Mouse (Mus musculus) left cerebral cortex, adult 9 months (tissue): ENCODE results near the gene Snd1.

Experiments used
- DNase-seq, 2 experiments: peaks; one replicate each; pipeline ENCODE4 v3.0.0; 2022; ENCODE audit warnings: low spot score in 2 of 2

The Snd1 gene

GRCm38 (mm10) chr6:28753217-28753616 lies 278.3 kb downstream of the Snd1 start:
- peak in 1 of 2 experiments; percentile 41 for DNase-seq

GRCm38 (mm10) chr6:28753681-28754080 lies 278.7 kb downstream of the Snd1 start:
- DNase-seq: peak in 1 of 2 experiments; percentile 35

- DNase-seq: peak in 1 of 2 experiments; percentile 33
Measured at GRCm38 (mm10) chr6:28754127-28754898, 279.4 kb downstream of the Snd1 start.

DNA sequence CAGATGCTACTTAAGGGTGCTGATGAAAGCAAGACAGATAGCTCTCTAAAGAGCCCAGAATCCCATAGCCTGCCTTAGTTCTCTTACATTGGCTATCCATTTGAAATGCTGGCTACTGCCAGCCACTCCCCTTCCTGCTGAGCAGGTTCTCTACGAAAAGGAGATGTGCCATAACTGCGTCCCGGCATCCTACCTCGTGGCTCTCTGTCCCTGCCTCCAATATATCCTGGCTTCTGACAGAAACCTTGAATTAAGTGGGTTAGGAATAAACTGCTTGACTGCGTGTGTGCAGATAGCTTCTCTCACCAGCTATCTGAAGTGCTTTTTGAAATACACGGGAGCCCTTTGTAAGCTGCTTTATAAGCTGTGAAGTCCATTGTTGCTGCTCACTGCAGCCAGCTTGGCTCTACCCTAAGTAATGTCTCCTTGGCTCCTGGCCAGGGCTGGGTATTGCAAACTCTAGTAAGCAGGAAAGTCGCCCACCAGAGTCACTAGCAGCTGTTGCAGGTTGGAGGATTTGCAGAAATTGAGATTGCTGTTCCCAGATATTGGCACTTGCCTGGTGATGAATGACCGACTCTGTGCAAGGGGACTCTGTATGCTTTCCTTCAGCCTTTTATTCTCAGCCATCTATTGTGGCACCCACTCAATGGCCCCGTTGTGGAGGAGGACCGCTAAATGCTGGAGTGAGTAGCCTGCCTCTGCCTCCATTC lies 281.5 kb downstream of the Snd1 start:
- peak in 1 of 2 experiments; percentile 77 for DNase-seq

- DNase-seq: no peak
Measured at GRCm38 (mm10) chr6:28758293-28758692, 283.4 kb downstream of the Snd1 start.

- DNase-seq: no peak
Measured at GRCm38 (mm10) chr6:28761728-28762127, 286.8 kb downstream of the Snd1 start.

- no peak for DNase-seq
Measured at GRCm38 (mm10) chr6:28762132-28762775, 287.3 kb downstream of the Snd1 start.

DNA sequence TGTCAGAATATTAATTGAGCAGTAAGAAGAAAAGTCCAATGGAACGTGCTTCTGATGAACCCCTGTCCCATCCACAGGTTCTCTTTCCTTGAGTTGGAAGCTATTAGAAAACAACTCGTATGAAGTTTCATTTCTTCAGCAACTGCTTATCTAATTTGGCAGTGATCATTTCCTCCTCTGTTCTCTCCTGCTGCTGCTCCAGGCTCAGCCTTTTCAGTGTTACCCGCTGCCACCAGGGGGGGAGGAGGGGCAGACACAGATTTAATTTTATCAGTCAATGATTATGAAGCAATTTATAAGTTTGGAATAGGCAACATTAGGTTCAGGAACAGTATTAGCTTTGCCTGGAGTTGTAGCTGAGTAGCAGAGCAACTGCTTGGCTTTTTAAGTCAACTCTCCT lies 291.7 kb downstream of the Snd1 start:
- no peak for DNase-seq

GRCm38 (mm10) chr6:28767891-28768481 lies 293.0 kb downstream of the Snd1 start:
- peak in 1 of 2 experiments; percentile 42 for DNase-seq

GRCm38 (mm10) chr6:28771331-28771730 lies 296.4 kb downstream of the Snd1 start:
- DNase-seq: no peak

- peak; percentile 70 to 71 for DNase-seq
Measured at GRCm38 (mm10) chr6:28781696-28782095, 306.8 kb downstream of the Snd1 start.

DNA sequence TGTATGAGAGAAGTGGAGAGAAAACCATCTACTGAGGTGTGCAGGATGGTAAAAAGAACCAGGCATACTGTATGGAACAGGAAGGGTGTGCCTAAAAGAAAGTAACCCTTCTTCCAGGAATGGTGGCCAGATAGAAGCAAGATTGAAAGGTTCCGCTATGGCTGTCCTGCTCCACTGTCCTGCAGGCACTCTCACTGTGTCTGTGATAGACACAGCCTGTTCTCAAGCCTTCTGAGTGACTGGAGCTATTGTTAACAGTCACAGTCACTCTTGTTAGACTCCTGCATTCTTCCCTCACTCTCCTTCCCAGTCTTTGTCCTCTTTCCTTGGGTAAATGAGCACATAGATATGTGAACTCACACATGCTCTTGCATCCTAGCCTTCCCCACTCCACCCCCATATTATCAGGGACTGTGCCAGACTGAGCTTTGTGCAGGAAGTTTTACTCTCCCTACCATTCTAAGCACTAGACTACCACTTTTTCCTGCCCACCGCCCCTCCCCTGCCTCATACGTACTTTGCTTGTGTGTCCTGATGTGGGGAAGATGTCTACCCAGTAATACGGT lies 308.2 kb downstream of the Snd1 start:
- no peak for DNase-seq

DNA sequence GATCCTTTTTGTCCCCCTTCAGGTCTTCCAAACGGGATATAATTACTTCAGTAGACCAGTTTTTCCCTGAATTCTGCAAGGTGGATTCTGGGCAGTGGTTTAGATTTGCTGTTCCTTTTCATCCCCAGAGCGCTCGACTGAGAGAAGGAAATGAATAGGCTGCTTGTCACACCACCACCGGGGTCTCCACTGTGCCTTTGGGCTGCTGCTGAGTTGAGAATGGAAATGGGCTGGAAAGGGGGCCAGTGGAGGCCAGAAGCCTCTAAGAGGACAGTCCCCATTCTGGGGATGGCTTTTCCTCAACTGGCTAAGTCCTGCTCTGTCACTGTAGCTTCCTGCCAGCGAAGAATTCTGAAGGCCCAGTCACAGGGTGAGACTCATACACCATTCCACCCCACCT lies 309.0 kb downstream of the Snd1 start:
- DNase-seq: no peak

DNA sequence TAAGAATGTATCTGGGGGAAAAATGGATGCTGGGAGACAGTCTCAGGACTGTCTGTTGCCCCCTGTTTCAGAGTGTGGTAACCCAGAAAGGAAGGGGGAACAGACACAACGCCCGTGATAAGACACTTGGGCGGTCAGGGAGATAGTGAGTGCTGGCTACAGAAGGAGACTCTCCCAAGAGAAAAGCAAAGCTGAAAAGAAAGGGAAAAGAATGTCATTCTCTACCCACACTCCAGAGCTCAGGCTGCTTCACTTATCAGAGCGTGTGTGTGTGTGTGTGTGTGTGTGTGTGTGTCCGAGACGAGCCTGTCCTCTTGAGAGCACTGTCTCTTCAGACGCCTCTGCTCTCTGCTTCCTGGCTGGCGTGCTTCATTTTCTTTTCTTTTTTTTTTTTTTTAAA lies 310.8 kb downstream of the Snd1 start:
- no peak for DNase-seq

GRCm38 (mm10) chr6:28787133-28787532 lies 312.2 kb downstream of the Snd1 start:
- DNase-seq: no peak

- no peak for DNase-seq
Measured at GRCm38 (mm10) chr6:28789685-28790084, 314.7 kb downstream of the Snd1 start.

DNA sequence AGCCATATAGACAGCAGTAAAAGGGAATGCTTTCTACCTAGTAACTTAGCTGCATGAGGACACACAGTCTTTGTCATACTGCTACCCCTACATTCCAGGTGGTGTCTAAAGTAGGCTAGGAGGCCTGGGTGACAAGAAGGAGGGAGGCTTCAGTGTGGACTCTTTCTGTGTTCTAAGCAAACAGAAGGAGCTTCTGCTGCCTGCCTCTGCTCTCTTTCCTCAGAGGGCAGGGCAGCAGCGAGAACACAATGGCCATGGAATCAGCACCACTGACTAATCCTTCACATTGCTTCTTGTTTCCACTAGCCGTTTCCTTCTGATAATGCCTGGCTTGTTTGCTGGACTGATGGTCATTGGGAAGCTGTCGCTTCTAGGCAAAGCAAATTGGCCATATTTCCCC lies 316.2 kb downstream of the Snd1 start:
- DNase-seq: no peak

- DNase-seq: no peak
Measured at GRCm38 (mm10) chr6:28791809-28792208, 316.9 kb downstream of the Snd1 start.

DNA sequence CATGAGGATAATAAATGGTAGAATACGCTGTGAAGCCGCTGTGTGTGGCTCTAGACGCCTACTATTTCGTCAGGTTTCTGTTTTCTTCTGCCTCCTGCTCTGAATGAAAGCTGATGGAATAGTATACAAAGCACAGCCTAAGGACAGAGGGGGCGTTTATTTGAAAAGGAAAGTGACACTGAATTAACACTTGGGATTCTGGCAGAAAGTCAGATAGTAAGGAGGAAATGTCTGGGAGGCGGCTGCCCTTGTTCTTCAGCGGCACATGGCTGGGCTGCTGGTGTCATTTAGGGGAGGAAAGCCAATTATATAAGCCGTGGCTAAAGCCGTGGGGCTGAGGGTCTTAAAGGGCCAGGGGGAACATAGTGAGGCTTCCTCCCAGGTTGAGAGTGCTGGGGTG lies 320.4 kb downstream of the Snd1 start:
- DNase-seq: no peak

- DNase-seq: no peak
Measured at GRCm38 (mm10) chr6:28795792-28796515, 321.0 kb downstream of the Snd1 start.

GRCm38 (mm10) chr6:28799818-28800217 lies 324.9 kb downstream of the Snd1 start:
- DNase-seq: no peak
